Comparison of ENCODE assay signal across 8 mouse cellular contexts in genomic region chr17:5238387-5239245, GRCm38 (mm10).
DNase-seq lines count a peak whose midpoint lies in the region; ATAC-seq and TF ChIP-seq lines count a peak whose summit lies in the region.

No protein-coding gene starts in this region.

- intact Hi-C loops in left cerebral cortex, adult 2 months (cut with DNase I): no loop called here

- no peaks in the 10 kb centered on the region for H3K36me3 ChIP-seq in liver, embryonic 14.5 days (replicated peaks; ENCODE audit: control insufficient read depth, insufficient read depth, low read depth)
- no peaks in the 10 kb centered on the region for H3K36me3 ChIP-seq in stomach, embryonic 15.5 days

- WGBS in liver, embryonic 14.5 days (ENCODE audit: insufficient replicate concordance): 20% methylated on average over 16 of the region's 16 CpGs
- WGBS in stomach, embryonic 15.5 days: 72% methylated on average over 16 of the region's 16 CpGs

- peaks cover 3 to 6% of the 10 kb centered on the region in 2 experiments; a peak in 3 of 4 replicates for H3K4me1 ChIP-seq in liver, embryonic 14.5 days (replicated peaks; ENCODE audit: control insufficient read depth in 2 of 2, insufficient read depth in 2 of 2, low read length in 1 of 2)
- H3K4me1 ChIP-seq in stomach, embryonic 15.5 days: peaks cover 4% of the 10 kb centered on the region

- no peak for TF ChIP-seq EP300 in liver, embryonic 14.5 days (IDR thresholded peaks at IDR 0.05; ENCODE audit: low read depth)

- H3K9ac ChIP-seq in liver, embryonic 14.5 days (replicated peaks): no peak overlapping the region
- H3K9ac ChIP-seq in stomach, embryonic 15.5 days: no peak overlapping the region

- TF ChIP-seq CTCF in left cerebral cortex, adult 2 months (IDR thresholded peaks at IDR 0.05): no peak
- no peak for TF ChIP-seq CTCF in brain, embryonic 14.5 days (IDR thresholded peaks at IDR 0.05; ENCODE audit: borderline replicate concordance, extremely low read depth, insufficient read depth, insufficient read length)
- no peak for TF ChIP-seq CTCF in liver, embryonic 14.5 days (IDR thresholded peaks at IDR 0.05; ENCODE audit: low read depth)

- no peak for DNase-seq in left cerebral cortex, adult 2 months (ENCODE audit: extremely low spot score in 1 of 2, low spot score in 2 of 2)
- no peak for DNase-seq in left cerebral cortex, adult 18-20 months (ENCODE audit: low spot score in 2 of 2)
- peak; percentile 43 for DNase-seq in brain, embryonic 14.5 days (ENCODE audit: low read depth)
- DNase-seq in liver, embryonic 14.5 days (ENCODE audit: low read depth in 3 of 3, low spot score in 3 of 3): no peak
- DNase-seq in gastrocnemius, adult 18-20 months (ENCODE audit: low spot score): no peak
- DNase-seq in urinary bladder, postnatal 14 days (ENCODE audit: low spot score): no peak
- no peak for DNase-seq in testis, postnatal 14 days (ENCODE audit: low spot score)

- H3K4me2 ChIP-seq in liver, embryonic 14.5 days (ENCODE audit: low read depth): peak overlapping the region; percentile 23
- H3K4me2 ChIP-seq in stomach, embryonic 15.5 days: no peak overlapping the region

- peak overlapping the region; percentile 50; the same call in 1 of the 2 replicates for H3K27ac ChIP-seq in left cerebral cortex, adult 2 months
- no peak overlapping the region for H3K27ac ChIP-seq in liver, embryonic 14.5 days
- H3K27ac ChIP-seq in stomach, embryonic 15.5 days: peak overlapping the region; percentile 49; the same call in 1 of the 2 replicates

- ATAC-seq in liver, embryonic 14.5 days (ENCODE audit: insufficient read depth): 0 out of 2 replicates have a peak, but pooled peaks have one; percentile 28
- ATAC-seq in stomach, embryonic 15.5 days (ENCODE audit: insufficient read depth, low FRiP score, low read depth): no peak

- H3K9me3 ChIP-seq in liver, embryonic 14.5 days (ENCODE audit: control insufficient read depth, low read length): no peaks in the 10 kb centered on the region
- no peaks in the 10 kb centered on the region for H3K9me3 ChIP-seq in stomach, embryonic 15.5 days

- H3K4me3 ChIP-seq in left cerebral cortex, adult 2 months: no peak overlapping the region
- H3K4me3 ChIP-seq in liver, embryonic 14.5 days (ENCODE audit: insufficient read depth in 1 of 2, low read depth in 2 of 2, low read length in 2 of 2): no peak overlapping the region
- no peak overlapping the region for H3K4me3 ChIP-seq in stomach, embryonic 15.5 days (replicated peaks)

- no peaks in the 10 kb centered on the region for H3K27me3 ChIP-seq in liver, embryonic 14.5 days (ENCODE audit: control insufficient read depth, insufficient read depth, low read length)
- H3K27me3 ChIP-seq in stomach, embryonic 15.5 days (replicated peaks): no peaks in the 10 kb centered on the region

- TF ChIP-seq POLR2A in brain, embryonic 14.5 days (IDR thresholded peaks at IDR 0.05; ENCODE audit: borderline replicate concordance, extremely low read depth, insufficient read depth, insufficient read length, poor library complexity, severe bottlenecking): no peak
